Mouse (Mus musculus) C2C12 (cell line): ENCODE data around the gene Ttll7.

Experiments
- CEBPB ChIP-seq: IDR thresholded peaks from one replicate; pipeline ENCODE4 v1.6.1; 2011; ENCODE audit warnings: low read depth, mild to moderate bottlenecking, control low read depth, moderate library complexity
- CTCF ChIP-seq: IDR thresholded peaks from one replicate; pipeline ENCODE4 v1.5.1; 2011; ENCODE audit not compliant: control insufficient read depth, insufficient read depth, insufficient read length
- MAX ChIP-seq: IDR thresholded peaks from one replicate; pipeline ENCODE4 v1.6.1; 2011; ENCODE audit warnings: mild to moderate bottlenecking, control low read depth
- MYOD1 ChIP-seq: IDR thresholded peaks from one replicate; pipeline ENCODE4 v1.6.1; 2011; ENCODE audit warnings: low read depth; ENCODE audit not compliant: control insufficient read depth, insufficient read length
- MYOG ChIP-seq: IDR thresholded peaks from one replicate; pipeline ENCODE4 v1.6.1; 2011; ENCODE audit not compliant: control insufficient read depth, insufficient read length; ENCODE audit errors: extremely low read depth
- USF1 ChIP-seq: IDR thresholded peaks from one replicate; pipeline ENCODE4 v1.6.1; 2011; ENCODE audit warnings: low read depth, mild to moderate bottlenecking, control low read depth, moderate library complexity

DNA sequence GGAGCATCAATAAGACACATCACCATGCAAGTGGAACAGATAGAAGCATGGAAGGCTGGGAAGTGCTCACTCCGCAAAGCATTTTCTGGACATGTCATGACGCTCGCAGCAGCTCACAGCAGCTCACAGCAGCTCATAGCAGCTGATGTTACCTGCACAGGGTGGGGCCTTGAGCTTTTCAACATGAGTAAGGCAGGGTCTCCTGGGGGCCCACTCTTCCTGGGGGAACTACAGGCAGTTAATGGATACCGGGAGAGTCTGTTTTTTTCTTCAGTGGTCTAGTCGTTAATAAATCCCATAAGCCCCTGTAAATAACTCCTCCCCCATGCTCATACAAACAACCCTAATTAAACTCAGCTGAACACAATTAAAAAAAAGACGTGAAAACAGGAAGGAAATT is 8.7 kb upstream of the Ttll7 start:
- TF ChIP-seq MAX (no peak), USF1 (no peak), CTCF (no peak), MYOD1 (no peak), MYOG (no peak), CEBPB (no peak)
